Mouse (Mus musculus) C2C12 (cell line): ENCODE results near the gene Rasa4.

Experiments used
- MAX ChIP-seq: IDR thresholded peaks from one replicate; pipeline ENCODE4 v1.6.1; 2011; ENCODE audit warnings: mild to moderate bottlenecking, control low read depth
- MYOD1 ChIP-seq: IDR thresholded peaks from one replicate; pipeline ENCODE4 v1.6.1; 2011; ENCODE audit warnings: low read depth; ENCODE audit not compliant: control insufficient read depth, insufficient read length

- TF ChIP-seq MAX (peak; percentile 54), MYOD1 (no peak)
Observed at GRCm38 (mm10) chr5:136109042-136109441, 25.3 kb downstream of the Rasa4 start.
